Mouse (Mus musculus) mouse embryonic stem cell (cell line): ENCODE measurements around the gene Tgfa.

Experiments
- in situ Hi-C, 2 experiments: fragments of 300-500 bp; cut with MboI; formaldehyde crosslinking; loops; 1 replicate in 1 of 2; 3 replicates in 1 of 2; pipeline ENCODE4 v1.14.3; 2019 to 2020; ENCODE audit warnings: low sequenced_read_pairs in 2 of 2, low pct_unique_long_range_greater_than_20kb in 1 of 2, mixed read lengths in 1 of 2; ENCODE audit not compliant: unreplicated experiment in 1 of 2

The Tgfa gene

GRCm38 (mm10) chr6:86218066-86218465, 23.0 kb downstream of the Tgfa start:
- in situ Hi-C loops, result no loop called here

- in situ Hi-C loops, result no loop called here
Observed at GRCm38 (mm10) chr6:86218739-86219138, 23.7 kb downstream of the Tgfa start.

GRCm38 (mm10) chr6:86219494-86219893, 24.5 kb downstream of the Tgfa start:
- in situ Hi-C loops, result no loop called here

- in situ Hi-C loops, result no loop called here
Observed at GRCm38 (mm10) chr6:86220171-86220570, 25.1 kb downstream of the Tgfa start.

- in situ Hi-C loops, result no loop called here
Observed at GRCm38 (mm10) chr6:86222381-86222780, 27.4 kb downstream of the Tgfa start.

- in situ Hi-C loops, result no loop called here
Observed at GRCm38 (mm10) chr6:86225604-86226003, 30.6 kb downstream of the Tgfa start.

GRCm38 (mm10) chr6:86232367-86232766, 37.3 kb downstream of the Tgfa start:
- in situ Hi-C loops, result no loop called here

- in situ Hi-C loops, result no loop called here
Observed at GRCm38 (mm10) chr6:86233512-86234430, 38.7 kb downstream of the Tgfa start.

GRCm38 (mm10) chr6:86244866-86245265, 49.8 kb downstream of the Tgfa start:
- in situ Hi-C loops, result no loop called here

GRCm38 (mm10) chr6:86245965-86246364, 50.9 kb downstream of the Tgfa start:
- in situ Hi-C loops, result no loop called here

- in situ Hi-C loops, result no loop called here
Observed at GRCm38 (mm10) chr6:86248562-86248961, 53.5 kb downstream of the Tgfa start.

GRCm38 (mm10) chr6:86249042-86249441, 54.0 kb downstream of the Tgfa start:
- in situ Hi-C loops, result no loop called here

- in situ Hi-C loops, result no loop called here
Observed at GRCm38 (mm10) chr6:86250236-86250635, 55.2 kb downstream of the Tgfa start.

GRCm38 (mm10) chr6:86250830-86251229, 55.8 kb downstream of the Tgfa start:
- in situ Hi-C loops, result no loop called here

GRCm38 (mm10) chr6:86252176-86253125, 57.4 kb downstream of the Tgfa start:
- in situ Hi-C loops, result no loop called here

GRCm38 (mm10) chr6:86255899-86256298, 60.9 kb downstream of the Tgfa start:
- in situ Hi-C loops, result no loop called here

GRCm38 (mm10) chr6:86259242-86259641, 64.2 kb downstream of the Tgfa start:
- in situ Hi-C loops, result no loop called here

- in situ Hi-C loops, result no loop called here
Observed at GRCm38 (mm10) chr6:86260322-86261050, 65.5 kb downstream of the Tgfa start.

- in situ Hi-C loops, result no loop called here
Observed at GRCm38 (mm10) chr6:86266786-86267185, 71.8 kb downstream of the Tgfa start.
